Mouse (Mus musculus) brain, embryonic 18.5 days (tissue): ENCODE measurements at regions not wholly inside any gene's neighbourhood (a gene's known extent, or its start where the extent isn't known, plus 50 kb on each side); places are given as distances from the start of the nearest gene placed in this dataset.
A peak's percentile ranks its signal among the peaks of the same experiment; 100 is the strongest.
"Not testable (repeated sequence)": the region's sequence is repeated elsewhere in the genome, so short reads cannot be mapped to it uniquely, and the experiment has no call there.

Experiments
- DNase-seq: peaks from one replicate; pipeline ENCODE4 v3.0.0-alpha.2; 2012; ENCODE audit warnings: low read depth, low spot score

- DNase-seq, result not testable (repeated sequence)
These were observed 475.7 kb upstream of the Gulo start for GRCm38 (mm10) chr14:66484751-66485150.

GRCm38 (mm10) chr14:66479181-66479580, 470.2 kb upstream of the Gulo start:
- no peak for DNase-seq

GRCm38 (mm10) chr14:66478562-66478961, 469.6 kb upstream of the Gulo start:
- no peak for DNase-seq

DNA sequence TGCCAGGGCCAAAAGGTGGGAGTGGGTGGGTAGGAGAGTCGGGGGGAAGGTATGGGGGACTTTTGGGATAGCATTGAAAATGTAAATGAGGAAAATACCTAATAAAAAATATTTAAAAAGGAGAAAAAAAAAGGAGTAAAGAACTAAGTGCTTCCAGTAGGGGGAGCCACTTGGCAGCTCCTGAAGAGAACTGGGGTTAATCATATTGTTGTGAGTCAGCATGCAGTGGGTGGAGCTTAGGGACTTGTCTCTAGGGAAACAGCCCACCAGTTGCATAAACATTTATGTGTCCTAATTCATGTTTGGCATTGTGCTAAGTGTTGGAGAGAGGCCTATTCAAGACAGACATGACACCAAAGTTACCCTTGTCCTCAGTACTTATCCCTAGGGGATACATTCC, 466.0 kb upstream of the Gulo start:
- DNase-seq, result no peak

GRCm38 (mm10) chr14:66473251-66473550, 464.2 kb upstream of the Gulo start:
- no peak for DNase-seq

- DNase-seq, result no peak
These were observed 463.7 kb upstream of the Gulo start for GRCm38 (mm10) chr14:66472537-66473250.

DNA sequence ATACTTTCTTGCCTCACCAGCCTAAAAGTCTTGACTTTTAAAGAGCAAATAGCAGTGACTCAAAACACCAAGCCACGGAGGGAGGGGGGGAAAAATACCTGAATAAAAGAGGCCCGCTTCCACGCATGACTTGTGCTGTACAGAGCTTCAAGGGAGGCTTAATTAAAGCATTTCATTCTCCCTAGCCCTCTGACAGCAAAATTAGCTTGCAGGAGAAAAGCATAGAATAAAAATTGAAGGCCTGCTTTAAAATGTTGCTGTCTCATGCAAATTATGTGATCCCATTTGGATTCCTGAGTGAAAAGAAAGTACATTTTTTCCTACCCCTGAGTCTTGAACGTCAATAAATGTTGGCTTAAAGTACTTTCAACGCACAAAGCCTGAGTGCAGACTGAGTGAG, 453.1 kb upstream of the Gulo start:
- DNase-seq, result no peak

DNA sequence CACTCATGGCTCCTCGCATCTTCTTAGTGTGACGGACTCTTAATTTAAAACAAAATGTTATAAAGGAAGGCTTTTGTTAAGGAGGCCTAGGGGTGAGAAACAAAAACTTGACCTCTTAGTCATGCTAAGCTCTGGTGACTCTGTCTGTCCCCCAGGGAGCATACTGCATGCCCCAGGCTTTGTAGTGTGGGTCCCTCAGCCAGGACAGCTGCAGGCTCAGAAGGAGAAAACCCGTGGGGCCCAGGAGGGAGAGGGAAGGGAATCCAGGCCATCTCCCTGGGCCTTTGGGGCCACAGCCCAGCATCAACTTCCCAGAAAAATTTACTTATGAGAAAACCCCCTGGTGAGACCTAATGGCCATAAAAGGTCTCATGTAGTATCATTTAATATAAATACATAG, 451.8 kb upstream of the Gulo start:
- no peak for DNase-seq

- DNase-seq, result no peak
These were observed 449.7 kb upstream of the Gulo start for GRCm38 (mm10) chr14:66458696-66459095.

- no peak for DNase-seq
These were observed 448.3 kb upstream of the Gulo start for GRCm38 (mm10) chr14:66457300-66457699.

GRCm38 (mm10) chr14:66452828-66453227, 443.8 kb upstream of the Gulo start:
- no peak for DNase-seq

GRCm38 (mm10) chr14:66450351-66450750, 441.3 kb upstream of the Gulo start:
- DNase-seq, result no peak

DNA sequence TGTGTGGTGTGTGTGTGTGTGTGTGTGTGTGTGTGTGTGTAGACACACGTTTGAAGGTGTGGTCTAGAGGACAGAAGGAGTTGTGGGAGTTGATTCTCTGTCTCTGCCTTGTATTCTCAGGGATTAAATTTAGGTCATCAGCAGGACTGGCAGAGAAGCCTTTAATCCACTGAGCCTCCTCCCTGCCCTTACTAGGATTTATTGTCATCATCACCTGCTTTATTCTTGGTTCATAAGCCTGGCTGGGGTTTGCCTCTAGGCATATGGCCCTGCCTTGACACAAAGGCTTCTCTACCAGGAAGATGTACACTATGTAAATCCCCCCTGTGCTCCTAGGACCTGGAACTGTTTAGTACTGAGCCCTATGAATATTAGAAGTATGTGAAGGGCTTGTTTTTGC, 433.6 kb upstream of the Gulo start:
- DNase-seq, result no peak

- DNase-seq, result no peak
These were observed 432.8 kb upstream of the Gulo start for GRCm38 (mm10) chr14:66441825-66442224.

- DNase-seq, result no peak
These were observed 429.6 kb upstream of the Gulo start for GRCm38 (mm10) chr14:66438572-66438971.

DNA sequence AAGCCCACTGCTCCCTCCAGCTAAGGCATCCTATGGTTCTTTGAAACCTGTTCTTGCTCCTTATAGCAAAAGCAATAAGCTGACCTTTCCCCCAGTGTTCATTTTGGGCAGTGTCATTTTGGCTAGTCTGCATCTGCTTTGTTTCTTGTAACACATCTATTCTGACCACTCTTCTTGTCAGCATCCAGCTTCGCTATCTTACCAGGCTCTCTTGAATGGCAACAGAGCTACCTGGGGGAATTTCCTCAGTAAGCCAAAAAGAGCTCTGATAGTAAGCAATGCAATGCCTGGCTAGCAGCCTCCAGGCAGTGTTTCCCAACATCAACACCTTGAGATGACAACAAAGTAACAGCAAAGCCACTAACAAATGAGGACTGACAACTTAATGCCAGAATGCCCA, 429.0 kb upstream of the Gulo start:
- no peak for DNase-seq

DNA sequence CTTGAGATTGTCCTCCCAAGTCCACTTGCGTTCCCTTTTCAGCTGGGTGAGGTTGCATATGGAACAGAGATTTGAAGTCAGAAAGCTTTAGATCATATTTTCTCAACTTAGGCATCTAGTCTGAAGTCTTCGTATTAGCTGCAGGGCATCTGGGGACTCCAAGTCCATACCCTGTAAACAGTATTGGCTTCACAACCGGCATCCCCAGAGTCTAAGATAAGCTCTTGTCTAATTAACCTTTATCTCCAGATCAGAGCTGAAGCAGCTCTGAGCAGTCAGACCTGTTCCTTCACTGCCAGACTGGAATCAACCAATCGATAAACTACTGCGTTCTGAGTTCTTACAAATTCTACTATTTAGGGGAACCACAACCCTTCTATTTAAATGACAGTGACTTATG, 422.6 kb upstream of the Gulo start:
- no peak for DNase-seq

DNA sequence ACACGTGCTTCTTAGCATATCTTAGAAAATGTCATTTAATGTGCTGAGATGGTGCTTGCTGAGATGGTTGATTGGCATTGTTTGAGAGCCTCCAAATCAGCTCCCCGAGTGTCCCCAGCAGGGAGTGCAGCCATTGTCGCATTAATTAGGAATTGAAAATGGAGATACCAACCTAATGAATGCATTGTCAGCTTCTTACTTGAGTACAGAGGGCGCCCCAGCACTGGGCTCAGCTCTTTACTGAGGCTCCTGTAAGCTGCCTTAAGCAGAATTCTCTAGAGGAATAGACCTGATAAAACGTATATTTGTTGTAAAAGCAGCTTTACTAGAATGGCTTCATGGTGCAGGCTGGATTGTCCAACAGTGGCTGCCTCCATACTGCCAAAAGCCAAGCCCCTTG, 415.1 kb upstream of the Gulo start:
- DNase-seq, result peak; percentile 39
